Mouse (Mus musculus) lung, embryonic 15.5 days (tissue): ENCODE data around the gene Pttg1ip. TPM values are rescaled to one million over a fixed set of nuclear protein-coding genes. Genes with fewer than 3 reads are reported as not detected.

ENCODE experiments used
- ATAC-seq: fragments of 200-750 bp; cut with Nextera tagmentation; 2 replicates; pipeline ENCODE4 v1.8.0; 2017; ENCODE audit warnings: moderate number of reproducible peaks, borderline replicate concordance; ENCODE audit not compliant: low FRiP score, low TSS enrichment; ENCODE audit errors: extremely low read depth
- H3K27ac ChIP-seq: fragments of 300-500 bp; sonication (generic); 2 replicates; pipeline ENCODE4 v1.5.1; 2015; ENCODE audit warnings: moderate library complexity, mild to moderate bottlenecking, inconsistent platforms
- H3K27me3 ChIP-seq: fragments of 300-500 bp; sonication (generic); 2 replicates; pipeline ENCODE4 v1.6.1; 2015; ENCODE audit warnings: inconsistent platforms
- H3K36me3 ChIP-seq: fragments of 300-500 bp; sonication (generic); 2 replicates; pipeline ENCODE4 v1.6.1; 2015; ENCODE audit warnings: inconsistent platforms
- H3K4me1 ChIP-seq: fragments of 300-500 bp; sonication (generic); 2 replicates; pipeline ENCODE4 v1.6.1; 2015; ENCODE audit warnings: inconsistent platforms
- H3K4me2 ChIP-seq: fragments of 300-500 bp; sonication (generic); 2 replicates; pipeline ENCODE4 v1.6.1; 2015; ENCODE audit warnings: inconsistent platforms, mild to moderate bottlenecking, moderate library complexity
- H3K4me3 ChIP-seq: fragments of 300-500 bp; sonication (generic); 2 replicates; pipeline ENCODE4 v1.5.1; 2015; ENCODE audit warnings: mild to moderate bottlenecking, inconsistent platforms
- H3K9ac ChIP-seq: fragments of 300-500 bp; sonication (generic); 2 replicates; pipeline ENCODE4 v1.6.1; 2015; ENCODE audit warnings: inconsistent platforms
- H3K9me3 ChIP-seq: fragments of 300-500 bp; sonication (generic); 2 replicates; pipeline ENCODE4 v1.6.1; 2016; ENCODE audit warnings: inconsistent platforms
- WGBS: fragments of 180-500 bp; shearing (Covaris S2); methylation state at CpG from one replicate; pipeline ENCODE4 v1.1.7; 2015; 5-methylcytosine and 5-hydroxymethylcytosine counted together
- polyA plus RNA-seq: library from polyadenylated mRNA; unstranded; fragments of >200 nt; fragmentation: Nextera tagmentation; extraction: Ambion mirVana; gene quantifications from 2 replicates; pipeline ENCODE4 v1.2.1, GENCODE M21; 2015

Pttg1ip gene
- polyA plus RNA-seq, 1 experiment from 2014 or later, result 122 TPM

DNA sequence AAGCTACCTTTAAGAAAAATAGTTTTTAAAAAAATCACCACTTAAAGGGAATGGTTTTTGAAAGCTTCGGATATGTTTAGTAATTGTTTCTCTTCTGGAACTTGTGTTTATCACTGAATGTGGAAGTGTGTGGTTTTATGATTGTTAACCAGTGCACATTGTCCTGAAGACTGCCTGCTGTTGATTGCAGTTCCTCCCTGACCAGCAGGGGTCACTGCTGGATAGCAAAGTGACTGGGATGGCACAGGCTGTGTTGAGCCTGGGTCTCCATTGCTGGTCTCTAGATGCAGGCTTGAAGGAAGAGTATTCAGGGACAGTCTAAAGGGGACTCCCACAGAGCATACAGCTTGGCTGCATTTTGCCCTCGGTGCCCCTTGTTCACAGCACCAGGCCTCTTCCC, 46.0 kb downstream of the Pttg1ip start:
- H3K9me3 ChIP-seq, result no peaks in the 10 kb centered on the region
- H3K4me3 ChIP-seq, result no peak overlapping the region
- peak; percentile 40; the same call in 1 of the 2 replicates for ATAC-seq
- H3K27ac ChIP-seq, result no peak overlapping the region
- peaks cover 33% of the 10 kb centered on the region for H3K4me1 ChIP-seq
- 36% methylated on average over 2 of the region's 2 CpGs for WGBS
- no peaks in the 10 kb centered on the region for H3K27me3 ChIP-seq
- no peak overlapping the region for H3K4me2 ChIP-seq
- no peak overlapping the region for H3K9ac ChIP-seq
- peaks cover 11% of the 10 kb centered on the region for H3K36me3 ChIP-seq

DNA sequence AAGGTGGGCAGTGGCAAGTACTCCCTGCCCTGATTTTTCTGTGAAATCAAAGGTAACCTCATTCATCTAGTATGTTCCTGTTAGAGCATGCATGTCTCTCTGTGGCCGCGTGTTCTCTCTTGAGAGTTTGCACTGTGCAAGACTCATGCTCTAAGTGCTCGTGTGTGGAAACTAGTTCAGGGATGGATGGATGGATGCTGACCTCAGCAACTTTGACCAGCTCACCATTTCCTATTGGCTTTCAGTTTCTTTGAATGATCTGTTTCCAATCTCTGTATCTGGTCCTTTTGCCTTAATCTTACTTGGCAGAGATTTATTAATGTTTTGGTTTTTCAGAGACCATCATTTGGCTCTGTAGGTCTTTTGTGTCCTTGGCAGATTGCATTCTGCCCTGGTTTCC, 47.6 kb downstream of the Pttg1ip start:
- WGBS, result 77% methylated on average over 3 of the region's 3 CpGs
- ATAC-seq, result no peak
- Histone ChIP-seq H3K4me3 (no peak overlapping the region), H3K4me1 (peaks cover 24% of the 10 kb centered on the region), H3K27ac (no peak overlapping the region), H3K9me3 (no peaks in the 10 kb centered on the region), H3K9ac (no peak overlapping the region), H3K4me2 (no peak overlapping the region), H3K27me3 (no peaks in the 10 kb centered on the region), H3K36me3 (peaks cover 21% of the 10 kb centered on the region)

DNA sequence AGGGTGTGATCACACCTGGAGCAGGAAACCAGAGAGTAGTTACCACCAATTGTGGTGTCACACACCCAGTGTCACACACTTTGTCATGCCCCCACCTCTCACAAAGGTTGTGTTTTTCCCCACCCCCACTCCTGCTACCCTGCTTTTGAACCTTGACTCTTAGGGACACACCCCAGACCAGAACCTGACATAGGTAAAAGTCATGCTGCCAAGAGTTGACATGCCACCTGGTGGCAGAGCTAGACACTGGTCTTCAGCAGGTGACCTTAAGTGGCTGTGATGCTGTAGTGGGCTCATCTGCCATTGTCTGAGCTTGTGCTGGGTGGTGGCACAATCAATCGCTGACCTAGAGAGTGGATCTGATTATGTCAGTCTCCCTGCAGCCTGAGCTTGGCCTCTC, 48.5 kb downstream of the Pttg1ip start:
- ATAC-seq, result no peak
- WGBS, result 91% methylated on average over 1 of the region's 1 CpGs

DNA sequence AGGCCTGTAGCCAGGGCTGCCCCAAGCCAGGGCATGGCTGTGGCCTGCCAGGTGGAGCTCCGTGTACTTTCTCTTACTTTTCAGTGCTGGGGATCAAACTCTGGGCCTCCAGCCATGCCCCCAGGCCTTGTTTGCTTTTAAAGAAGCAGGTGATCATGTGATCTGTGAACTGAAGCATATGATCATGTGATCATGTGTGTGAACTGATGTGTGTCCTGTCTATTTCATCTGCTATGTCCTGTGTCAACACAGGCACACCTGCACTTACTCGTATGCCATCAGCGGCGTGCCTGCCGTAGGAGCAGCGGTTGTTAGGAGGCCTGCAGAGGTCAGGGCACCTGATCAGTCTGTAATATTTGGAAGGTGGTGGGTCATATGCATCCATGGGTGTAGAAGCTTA, 52.5 kb downstream of the Pttg1ip start:
- Histone ChIP-seq H3K4me1 (peaks cover 21% of the 10 kb centered on the region), H3K9ac (no peak overlapping the region), H3K27ac (no peak overlapping the region), H3K27me3 (no peaks in the 10 kb centered on the region), H3K36me3 (peaks cover 39% of the 10 kb centered on the region), H3K9me3 (no peaks in the 10 kb centered on the region), H3K4me3 (no peak overlapping the region), H3K4me2 (no peak overlapping the region)
- 72% methylated on average over 6 of the region's 6 CpGs for WGBS
- ATAC-seq, result no peak

More for the DNA sequence above, 48.5 kb downstream of the Pttg1ip start:
- Histone ChIP-seq H3K4me2 (no peak overlapping the region), H3K27me3 (no peaks in the 10 kb centered on the region), H3K9me3 (no peaks in the 10 kb centered on the region), H3K4me3 (no peak overlapping the region), H3K4me1 (peaks cover 23% of the 10 kb centered on the region), H3K9ac (no peak overlapping the region), H3K36me3 (peaks cover 21% of the 10 kb centered on the region), H3K27ac (no peak overlapping the region)

DNA sequence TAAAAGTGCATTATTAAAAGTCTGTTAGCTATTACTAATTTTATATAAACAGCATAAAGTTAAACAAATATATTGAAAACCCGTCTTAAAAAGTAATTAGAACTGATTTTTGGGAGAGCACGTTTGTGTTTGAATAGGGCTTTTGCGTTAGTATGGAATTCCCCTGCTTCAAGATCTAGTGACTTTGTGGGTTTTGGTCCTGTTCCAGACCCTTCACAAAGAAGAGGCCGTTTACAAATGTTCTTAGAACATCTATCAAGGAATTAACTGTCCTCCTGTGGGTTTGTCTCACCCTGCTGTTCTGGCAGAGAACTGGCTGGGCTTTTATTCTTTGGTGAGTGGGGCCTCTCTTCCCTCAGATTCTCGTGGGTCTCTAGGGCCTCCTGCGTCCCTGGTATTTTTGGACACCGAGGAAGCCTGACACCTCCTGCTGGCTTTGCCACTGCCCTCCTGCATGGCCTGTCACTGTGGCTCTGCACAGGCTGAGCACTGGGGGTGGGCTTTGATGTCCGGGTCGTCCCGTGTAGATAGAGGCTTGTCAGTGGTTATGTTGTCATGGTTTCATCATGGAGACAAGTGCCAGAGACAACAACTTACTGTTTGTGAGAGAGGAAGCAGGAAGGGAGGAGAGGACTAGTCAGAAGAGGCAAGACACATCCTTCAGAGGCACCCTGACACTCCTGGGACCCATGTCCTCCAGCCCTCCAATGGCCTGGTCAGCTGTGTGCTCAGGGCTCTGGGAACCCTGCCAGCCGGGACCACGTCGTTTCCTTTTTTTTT, 53.1 kb downstream of the Pttg1ip start:
- Histone ChIP-seq H3K9me3 (no peaks in the 10 kb centered on the region), H3K27ac (peak overlapping the region; percentile 64), H3K27me3 (no peaks in the 10 kb centered on the region), H3K4me3 (no peak overlapping the region), H3K36me3 (peaks cover 42% of the 10 kb centered on the region), H3K4me1 (peaks cover 21% of the 10 kb centered on the region), H3K4me2 (no peak overlapping the region), H3K9ac (no peak overlapping the region)
- ATAC-seq, result peak; percentile 62
- 27% methylated on average over 13 of the region's 13 CpGs for WGBS

DNA sequence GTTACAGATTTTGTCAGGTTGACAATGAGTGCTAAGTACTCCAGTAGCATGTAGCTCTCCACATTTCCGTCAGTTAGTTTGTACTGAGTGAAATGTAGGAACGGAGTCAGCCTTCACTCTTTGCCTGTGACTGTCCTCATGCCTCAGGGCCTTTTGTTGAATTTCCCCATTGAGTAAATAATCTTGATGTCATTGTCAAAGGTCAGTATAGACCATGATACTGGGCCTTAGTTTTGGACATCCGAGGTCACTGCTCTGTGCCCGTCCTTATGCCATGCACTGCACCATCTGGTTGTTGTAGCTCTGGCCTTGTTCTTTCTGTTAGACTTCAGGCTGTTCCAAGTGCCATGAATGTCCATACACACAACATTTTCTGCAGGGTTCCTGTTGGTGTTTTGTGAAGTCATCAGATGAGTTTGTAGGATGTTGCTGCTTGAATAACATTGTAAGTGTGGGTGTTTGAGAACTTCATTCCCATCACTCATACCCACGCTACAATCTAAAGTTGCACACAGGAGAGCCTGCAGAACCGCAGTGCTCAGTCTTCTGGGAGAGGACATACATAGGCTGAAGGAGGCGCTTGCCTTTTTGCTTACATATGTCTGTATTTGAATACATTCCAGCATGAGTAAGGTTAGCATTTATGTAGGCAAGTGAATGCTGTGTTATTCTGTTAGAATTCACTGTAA, 54.9 kb downstream of the Pttg1ip start:
- WGBS, result 86% methylated on average over 7 of the region's 7 CpGs
- Histone ChIP-seq H3K27me3 (no peaks in the 10 kb centered on the region), H3K4me1 (peaks cover 21% of the 10 kb centered on the region), H3K4me2 (no peak overlapping the region), H3K36me3 (peaks cover 43% of the 10 kb centered on the region), H3K9me3 (no peaks in the 10 kb centered on the region), H3K9ac (no peak overlapping the region), H3K4me3 (no peak overlapping the region), H3K27ac (no peak overlapping the region)
- ATAC-seq, result no peak

DNA sequence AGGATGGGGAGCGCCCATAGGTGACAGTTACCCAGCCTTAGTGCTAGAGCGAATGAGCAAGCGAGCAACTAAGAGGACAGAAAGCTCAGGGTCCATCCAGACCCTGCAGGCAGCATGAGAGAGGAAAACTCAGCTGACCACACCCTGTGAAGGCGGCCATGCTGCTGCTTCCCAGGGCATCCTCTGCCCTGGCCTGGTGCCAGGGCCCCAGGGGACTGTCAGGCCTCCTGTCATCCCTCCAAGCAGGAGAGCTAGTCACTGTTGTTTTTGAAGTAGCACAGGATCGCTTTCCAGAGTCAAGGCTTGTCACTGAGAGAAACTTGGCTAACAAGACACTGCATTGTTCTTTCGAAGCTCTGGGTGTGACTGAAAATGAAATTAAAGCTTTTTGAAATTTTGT, 57.4 kb downstream of the Pttg1ip start:
- 76% methylated on average over 6 of the region's 6 CpGs for WGBS
- Histone ChIP-seq H3K4me2 (no peak overlapping the region), H3K9me3 (no peaks in the 10 kb centered on the region), H3K4me3 (no peak overlapping the region), H3K4me1 (peaks cover 19% of the 10 kb centered on the region), H3K36me3 (peaks cover 47% of the 10 kb centered on the region), H3K27ac (peak overlapping the region; percentile 27; the same call in 1 of the 2 replicates), H3K9ac (no peak overlapping the region), H3K27me3 (no peaks in the 10 kb centered on the region)
- ATAC-seq, result no peak

DNA sequence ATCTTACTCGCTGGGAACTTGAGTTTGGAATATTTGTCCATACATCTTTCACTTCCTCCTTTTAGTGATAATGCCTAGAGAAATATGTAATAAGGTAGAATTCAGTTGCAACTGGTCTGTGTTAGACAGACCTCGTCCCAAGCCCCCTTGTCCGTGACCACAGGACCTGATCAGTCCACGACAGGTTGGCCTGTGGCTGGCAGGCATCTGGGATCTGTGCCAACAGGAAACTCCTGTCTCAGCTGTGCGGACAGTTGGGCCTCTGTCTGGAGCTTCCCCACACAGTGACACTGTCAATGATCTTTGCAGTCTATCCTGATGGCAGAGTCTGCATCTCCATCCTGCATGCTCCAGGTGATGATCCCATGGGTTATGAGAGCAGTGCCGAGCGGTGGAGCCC, 61.6 kb downstream of the Pttg1ip start:
- H3K4me2 ChIP-seq, result no peak overlapping the region
- peaks cover 9% of the 10 kb centered on the region; the same call in 1 of the 2 replicates for H3K4me1 ChIP-seq
- H3K36me3 ChIP-seq, result peaks cover 66% of the 10 kb centered on the region
- WGBS, result 65% methylated on average over 7 of the region's 7 CpGs
- H3K4me3 ChIP-seq, result no peak overlapping the region
- H3K27me3 ChIP-seq, result no peaks in the 10 kb centered on the region
- H3K27ac ChIP-seq, result no peak overlapping the region
- ATAC-seq, result no peak
- no peaks in the 10 kb centered on the region for H3K9me3 ChIP-seq
- no peak overlapping the region for H3K9ac ChIP-seq

DNA sequence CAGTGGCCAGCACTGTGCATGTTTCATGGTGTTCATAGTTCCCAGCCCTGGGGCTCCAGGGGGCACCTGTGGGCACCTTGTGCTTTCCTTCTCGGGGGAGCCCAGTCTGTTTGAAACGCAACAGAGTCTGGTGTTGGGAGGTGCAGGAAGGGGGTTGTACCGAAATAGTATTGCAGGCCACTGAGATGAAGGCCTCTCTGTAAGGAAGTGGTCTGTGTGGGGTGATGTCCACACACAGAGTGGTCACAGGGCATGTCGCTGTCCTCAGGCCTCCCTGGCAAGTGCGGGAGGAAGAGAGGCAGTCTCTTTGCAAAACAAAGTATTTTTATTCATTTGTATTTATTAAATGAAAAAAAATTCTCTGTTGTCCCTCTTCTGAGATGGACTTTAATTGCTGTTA, 64.1 kb downstream of the Pttg1ip start:
- H3K4me3 ChIP-seq, result no peak overlapping the region
- H3K4me2 ChIP-seq, result no peak overlapping the region
- 88% methylated on average over 5 of the region's 5 CpGs for WGBS
- no peak for ATAC-seq
- peaks cover 51% of the 10 kb centered on the region for H3K36me3 ChIP-seq
- no peak overlapping the region for H3K27ac ChIP-seq
- H3K9me3 ChIP-seq, result no peaks in the 10 kb centered on the region
- H3K4me1 ChIP-seq, result peaks cover 4% of the 10 kb centered on the region; the same call in 1 of the 2 replicates
- no peak overlapping the region for H3K9ac ChIP-seq
- no peaks in the 10 kb centered on the region for H3K27me3 ChIP-seq

DNA sequence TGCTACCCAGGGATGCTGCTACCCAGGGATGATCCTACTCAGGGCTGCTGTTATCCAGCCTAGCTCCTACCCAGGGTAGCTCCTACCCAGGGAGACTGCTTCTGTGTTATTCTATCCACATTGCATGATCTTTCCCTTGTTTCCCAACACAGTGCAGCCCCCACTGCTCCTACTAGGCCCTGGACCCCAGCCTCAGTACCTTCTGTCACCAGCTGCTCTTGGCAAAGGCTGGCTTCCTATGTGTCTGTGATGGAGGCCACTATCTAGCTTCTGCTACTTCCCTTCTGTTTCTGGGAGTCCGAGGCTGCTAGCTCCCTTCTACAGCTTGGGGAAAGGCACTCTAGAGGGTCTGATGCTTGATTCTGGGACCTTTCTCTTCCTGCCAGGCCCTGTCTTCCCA, 65.9 kb downstream of the Pttg1ip start:
- Histone ChIP-seq H3K4me1 (peaks cover 4% of the 10 kb centered on the region; the same call in 1 of the 2 replicates), H3K9ac (no peak overlapping the region), H3K4me3 (no peak overlapping the region), H3K36me3 (peaks cover 43% of the 10 kb centered on the region), H3K27ac (no peak overlapping the region), H3K9me3 (no peaks in the 10 kb centered on the region), H3K4me2 (no peak overlapping the region), H3K27me3 (no peaks in the 10 kb centered on the region)
- ATAC-seq, result no peak
- 71% methylated on average over 1 of the region's 1 CpGs for WGBS

DNA sequence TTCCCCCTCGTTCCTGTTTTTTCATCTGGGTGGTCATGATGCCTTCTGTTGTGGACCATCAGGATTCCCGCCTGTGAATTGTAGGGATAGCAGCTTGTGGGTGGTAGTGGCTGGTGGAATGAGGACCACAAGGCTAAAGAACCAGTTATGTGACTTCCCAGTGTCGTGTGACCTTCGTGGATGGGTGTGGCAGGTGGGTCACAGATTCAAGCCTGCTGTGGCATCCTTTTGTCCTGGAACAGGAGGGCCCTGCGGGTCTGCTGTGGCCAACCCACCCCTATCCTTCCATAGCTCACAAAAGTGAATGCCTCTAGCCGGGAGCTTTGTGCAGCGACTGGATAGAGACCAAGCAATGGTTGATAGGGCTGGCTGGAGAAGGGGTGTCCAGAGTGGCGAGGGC, 66.4 kb downstream of the Pttg1ip start:
- no peaks in the 10 kb centered on the region for H3K27me3 ChIP-seq
- peaks cover 40% of the 10 kb centered on the region for H3K36me3 ChIP-seq
- H3K4me3 ChIP-seq, result no peak overlapping the region
- H3K4me1 ChIP-seq, result peaks cover 4% of the 10 kb centered on the region; the same call in 1 of the 2 replicates
- WGBS, result 83% methylated on average over 8 of the region's 8 CpGs
- H3K9me3 ChIP-seq, result no peaks in the 10 kb centered on the region
- no peak overlapping the region for H3K27ac ChIP-seq
- H3K9ac ChIP-seq, result no peak overlapping the region
- H3K4me2 ChIP-seq, result no peak overlapping the region
- no peak for ATAC-seq
